Mouse (Mus musculus) cerebellum, adult 2 months (tissue): Measurements from ENCODE around the gene Rpl18a.

Source experiments
- CTCF ChIP-seq: fragments of 200-500 bp; IDR thresholded peaks from 2 replicates; pipeline ENCODE4 v1.5.1; 2011; ENCODE audit warnings: low read depth, mild to moderate bottlenecking, control low read depth, low read length, moderate library complexity, borderline replicate concordance; ENCODE audit not compliant: insufficient read depth
- POLR2A ChIP-seq: fragments of 200-500 bp; IDR thresholded peaks from 2 replicates; pipeline ENCODE4 v1.6.1; 2011; ENCODE audit warnings: low read length, control low read depth, borderline replicate concordance; ENCODE audit not compliant: insufficient read depth

DNA sequence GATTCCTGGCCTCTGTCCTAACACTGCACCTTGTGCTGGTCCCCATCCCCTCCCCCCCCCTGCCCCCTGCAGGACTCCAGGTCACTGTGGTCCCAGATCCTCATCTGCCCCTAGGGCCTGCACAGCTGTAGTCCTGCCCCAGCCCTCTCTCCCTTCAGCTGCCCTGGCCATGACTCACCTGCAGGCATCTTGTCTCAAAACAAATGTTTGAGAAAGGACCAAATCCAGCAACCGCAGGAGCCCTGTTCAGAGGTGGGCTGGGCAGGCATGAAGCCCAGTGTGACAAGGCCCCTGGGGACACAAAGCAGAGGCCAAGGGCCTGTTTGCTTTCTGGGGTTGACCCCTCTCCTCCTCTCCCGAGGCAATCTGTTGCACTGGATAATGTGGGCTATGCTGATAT lies 19.0 kb downstream of the Rpl18a start:
- TF ChIP-seq POLR2A, result no peak
- no peak for TF ChIP-seq CTCF
